Mouse (Mus musculus): Measurements from ENCODE around the gene Olfr498. TPM values are rescaled to one million over a fixed set of nuclear protein-coding genes. Genes with fewer than 3 reads are reported as not detected.

Gene Olfr498
- not detected for polyA plus RNA-seq (2017; shearing (Covaris generic))

GRCm38 (mm10) chr7:108465026-108465425 is at the start of gene Olfr498:
Olfr498 (plus strand) TSS chr7:108465326.

GRCm38 (mm10) chr7:108420121-108420520 is 45.0 kb upstream of the Olfr498 start, which contains the start of gene Olfr497:
Olfr497 (plus strand) TSS chr7:108420421.

Other genes with a start within 250 kb of the Olfr498 start
- not detected for gene Olfr488, start 207.0 kb upstream of the Olfr498 start, polyA plus RNA-seq (2017; shearing (Covaris generic))
- gene Olfr490, start 176.4 kb upstream of the Olfr498 start, polyA plus RNA-seq (2017; shearing (Covaris generic)), result 0.50 TPM
- not detected for gene Olfr491, start 151.9 kb upstream of the Olfr498 start, polyA plus RNA-seq (2017; shearing (Covaris generic))
- gene Olfr492, start 141.7 kb upstream of the Olfr498 start, polyA plus RNA-seq (2017; shearing (Covaris generic)), result not detected
- gene Olfr493, start 118.3 kb upstream of the Olfr498 start, polyA plus RNA-seq (2017; shearing (Covaris generic)), result not detected
- not detected for gene Olfr494, start 100.0 kb upstream of the Olfr498 start, polyA plus RNA-seq (2017; shearing (Covaris generic))
- gene Olfr495, start 72.2 kb upstream of the Olfr498 start, polyA plus RNA-seq (2017; shearing (Covaris generic)), result not detected
- gene Olfr497, start 44.9 kb upstream of the Olfr498 start, polyA plus RNA-seq (2017; shearing (Covaris generic)), result not detected
- gene Olfr502, start 59.7 kb downstream of the Olfr498 start, polyA plus RNA-seq (2017; shearing (Covaris generic)), result not detected
- not detected for gene Olfr503, start 79.2 kb downstream of the Olfr498 start, polyA plus RNA-seq (2017; shearing (Covaris generic))
- not detected for gene Olfr504, start 100.5 kb downstream of the Olfr498 start, polyA plus RNA-seq (2017; shearing (Covaris generic))
- gene Olfr506, start 145.5 kb downstream of the Olfr498 start, polyA plus RNA-seq (2017; shearing (Covaris generic)), result not detected
- not detected for gene Olfr507, start 156.5 kb downstream of the Olfr498 start, polyA plus RNA-seq (2017; shearing (Covaris generic))
- not detected for gene Olfr508, start 164.7 kb downstream of the Olfr498 start, polyA plus RNA-seq (2017; shearing (Covaris generic))
- not detected for gene Olfr509, start 186.6 kb downstream of the Olfr498 start, polyA plus RNA-seq (2017; shearing (Covaris generic))
- not detected for gene Olfr510, start 201.1 kb downstream of the Olfr498 start, polyA plus RNA-seq (2017; shearing (Covaris generic))
- not detected for gene Olfr512, start 248.0 kb downstream of the Olfr498 start, polyA plus RNA-seq (2017; shearing (Covaris generic))

Measured in naive thymus-derived CD4-positive, alpha-beta T cell, adult 5 months (primary cell).